Mouse (Mus musculus) CD4-positive, CD25-positive, alpha-beta regulatory T cell, adult 2 months (primary cell): ENCODE results near the gene Wwox.

Experiments
- DNase-seq: peaks from one replicate; pipeline ENCODE4 v3.0.0-alpha.2; 2012; ENCODE audit warnings: low read depth, low spot score

Gene Wwox

GRCm38 (mm10) chr8:115095548-115095947 is 656.1 kb downstream of the Wwox start:
- peak; percentile 67 for DNase-seq

GRCm38 (mm10) chr8:115097988-115098562 is 658.6 kb downstream of the Wwox start:
- DNase-seq, result no peak

DNA sequence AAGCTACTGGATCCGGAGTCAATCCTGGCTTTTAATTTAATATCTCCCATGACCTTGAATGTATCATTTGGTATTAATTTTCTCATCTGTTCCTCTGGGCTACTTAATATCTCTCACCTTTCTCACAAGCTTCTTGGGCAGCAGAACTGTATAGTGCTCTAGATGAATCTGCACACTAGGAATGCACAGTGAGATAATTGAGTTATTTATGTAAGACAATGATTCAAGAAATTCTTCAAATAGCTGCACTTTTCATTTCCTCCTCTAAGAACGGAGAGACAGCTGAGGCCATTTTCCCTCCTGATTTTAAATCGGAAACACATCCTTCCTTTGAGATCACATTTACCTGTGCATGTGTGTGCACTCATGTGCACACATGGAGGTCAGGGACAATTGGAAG is 669.9 kb downstream of the Wwox start:
- DNase-seq, result no peak

- DNase-seq, result peak; percentile 68
Measured at GRCm38 (mm10) chr8:115110423-115110822, 671.0 kb downstream of the Wwox start.

DNA sequence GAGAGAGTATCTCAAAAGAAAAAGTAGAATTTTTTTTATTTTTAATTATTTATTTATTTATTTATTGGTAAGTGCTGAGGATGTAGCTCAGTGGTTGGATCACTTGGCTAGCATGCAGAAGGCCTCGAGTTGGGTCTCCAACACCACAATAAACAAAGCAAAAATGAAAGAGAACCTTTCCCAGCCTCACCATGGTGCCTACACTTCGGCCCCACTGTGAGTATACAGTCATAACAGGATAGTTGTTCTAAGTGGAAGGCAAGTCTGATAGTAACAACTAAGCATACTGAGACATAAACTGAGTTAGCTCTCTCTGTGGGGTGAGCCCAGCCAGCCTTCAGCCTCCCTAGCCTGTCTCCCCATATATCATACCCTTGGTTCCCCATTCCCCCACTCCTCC is 672.6 kb downstream of the Wwox start:
- DNase-seq, result no peak

- no peak for DNase-seq
Measured at GRCm38 (mm10) chr8:115114498-115114897, 675.0 kb downstream of the Wwox start.

- DNase-seq, result no peak
Measured at GRCm38 (mm10) chr8:115126081-115126480, 686.6 kb downstream of the Wwox start.

DNA sequence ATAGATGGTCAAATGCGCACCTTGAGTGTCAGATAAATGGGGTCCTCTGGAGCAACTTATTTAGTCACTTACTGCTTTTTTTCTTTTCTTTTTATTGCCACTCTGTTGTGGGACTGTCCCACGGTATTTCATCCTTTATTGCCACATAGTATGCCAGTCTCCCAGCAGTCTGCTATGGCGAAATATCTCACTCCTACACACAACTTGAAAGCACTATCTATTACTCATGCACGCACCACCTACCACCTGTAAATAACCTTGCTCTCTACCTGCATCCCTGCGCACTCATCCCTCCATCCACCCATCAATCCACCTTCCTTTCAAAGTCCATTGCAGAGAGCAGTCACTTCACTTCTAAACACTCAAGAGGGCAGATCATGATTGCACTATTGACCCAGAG is 687.2 kb downstream of the Wwox start:
- DNase-seq, result no peak

DNA sequence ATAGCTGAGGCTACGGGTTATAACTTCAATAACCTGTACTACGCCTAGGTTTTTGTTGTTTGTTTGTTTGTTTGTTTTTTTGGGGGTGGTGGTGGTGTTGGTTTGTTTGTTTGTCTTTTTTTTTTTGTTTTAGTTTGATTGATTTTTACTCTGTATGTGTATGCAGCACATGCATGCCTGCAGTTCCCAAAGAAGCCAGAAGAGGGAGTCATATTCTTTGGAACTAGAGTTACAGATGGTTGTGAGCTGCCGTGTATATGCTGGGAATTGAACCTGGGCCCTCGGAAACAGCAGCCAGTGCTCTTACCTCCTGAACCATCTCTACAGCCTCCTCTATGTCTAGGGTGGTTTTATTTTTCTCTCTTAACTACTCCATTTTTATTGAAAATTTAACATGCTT is 689.9 kb downstream of the Wwox start:
- DNase-seq, result peak; percentile 53

GRCm38 (mm10) chr8:115133119-115133518 is 693.7 kb downstream of the Wwox start:
- no peak for DNase-seq

DNA sequence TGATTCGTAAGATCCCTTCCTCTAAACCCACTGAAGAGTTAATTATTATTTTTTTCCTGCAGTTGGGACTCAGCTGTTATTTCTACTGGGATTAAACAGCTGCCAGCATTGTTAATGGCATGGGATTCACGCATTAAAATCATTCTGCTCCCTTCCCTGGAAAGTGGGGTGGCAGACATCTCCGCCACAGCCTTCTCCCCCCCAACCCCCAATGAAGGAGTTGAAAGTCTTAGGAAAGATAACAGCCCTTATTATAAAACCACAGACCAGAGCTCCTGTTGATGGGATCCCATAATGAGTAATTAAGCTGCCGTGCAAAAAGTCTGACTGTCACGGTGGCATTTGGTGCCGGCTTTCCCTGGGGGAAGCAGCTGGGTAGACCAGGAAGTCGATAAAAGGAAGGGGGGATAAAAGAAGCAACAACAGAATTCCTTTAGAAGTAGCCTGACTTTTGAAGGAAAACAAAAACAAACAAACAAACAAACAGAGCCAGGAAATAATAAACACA is 694.3 kb downstream of the Wwox start:
- DNase-seq, result no peak

GRCm38 (mm10) chr8:115136888-115137287 is 697.4 kb downstream of the Wwox start:
- peak; percentile 20 for DNase-seq

GRCm38 (mm10) chr8:115141614-115142013 is 702.2 kb downstream of the Wwox start:
- DNase-seq, result no peak

GRCm38 (mm10) chr8:115143530-115144320 is 704.3 kb downstream of the Wwox start:
- DNase-seq, result no peak

DNA sequence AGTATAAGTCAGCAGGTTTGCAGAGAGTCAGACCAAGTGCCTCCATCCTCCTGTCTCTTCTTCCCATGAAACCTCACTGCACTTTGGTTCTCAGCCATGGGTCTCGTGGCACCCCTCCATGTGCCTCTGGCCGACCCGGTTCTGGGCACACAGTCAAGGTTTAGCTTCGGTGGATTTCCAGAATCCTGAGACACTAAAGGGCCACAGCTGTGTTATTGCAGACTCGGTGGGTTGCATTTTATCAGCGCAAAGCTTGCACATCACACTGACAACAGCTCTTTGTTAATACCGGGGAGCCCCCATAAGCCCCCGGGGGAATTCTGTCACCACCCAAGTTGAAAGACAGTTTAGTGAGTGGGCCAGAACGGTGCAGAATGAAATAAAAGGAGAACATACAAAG is 707.6 kb downstream of the Wwox start:
- DNase-seq, result no peak

- no peak for DNase-seq
Measured at GRCm38 (mm10) chr8:115150446-115151109, 711.1 kb downstream of the Wwox start.

- no peak for DNase-seq
Measured at GRCm38 (mm10) chr8:115151416-115151815, 712.0 kb downstream of the Wwox start.

GRCm38 (mm10) chr8:115154096-115154495 is 714.6 kb downstream of the Wwox start:
- DNase-seq, result no peak

GRCm38 (mm10) chr8:115156142-115156541 is 716.7 kb downstream of the Wwox start:
- DNase-seq, result no peak

GRCm38 (mm10) chr8:115157977-115158720 is 718.7 kb downstream of the Wwox start:
- no peak for DNase-seq

DNA sequence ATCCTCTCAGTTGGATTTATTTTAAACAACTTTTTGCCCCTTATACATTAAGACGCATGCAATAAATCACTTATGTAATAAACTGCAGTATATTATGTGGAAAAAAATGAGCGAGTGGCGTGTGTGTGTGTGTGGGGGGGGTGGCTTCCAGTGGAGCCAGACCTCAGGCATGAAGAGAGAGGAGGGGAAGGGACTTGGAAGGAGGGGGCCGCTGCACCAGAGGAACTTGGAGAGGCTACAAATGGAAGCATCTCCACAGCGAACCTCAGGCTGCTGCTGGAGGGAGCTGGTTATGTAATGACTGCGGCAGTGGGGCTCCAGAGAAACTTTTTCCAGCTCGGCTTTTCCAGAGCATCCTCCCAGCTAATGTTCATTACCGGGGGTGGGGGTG is 719.3 kb downstream of the Wwox start:
- DNase-seq, result no peak

- DNase-seq, result peak; percentile 36
Measured at GRCm38 (mm10) chr8:115159208-115159607, 719.8 kb downstream of the Wwox start.
